Mouse (Mus musculus) left cerebral cortex, adult 18-20 months (tissue): Measurements from ENCODE around the gene Phc1. TPM values are rescaled to one million over a fixed set of nuclear protein-coding genes. Genes with fewer than 3 reads are reported as not detected.
A peak's percentile ranks its signal among the peaks of the same experiment; 100 is the strongest.

Experiments used
- DNase-seq, 2 experiments: peaks; one replicate each; pipeline ENCODE4 v3.0.0; 2021 to 2022; ENCODE audit warnings: low spot score in 2 of 2, mixed read lengths in 1 of 2
- total RNA-seq, 2 experiments: library from RNA; stranded (reverse); gene quantifications; 2 replicates each; pipeline ENCODE4 v1.2.3; 2021

The Phc1 gene
- total RNA-seq, 2 experiments from 2014 or later: 58.2 to 62.3 TPM

GRCm38 (mm10) chr6:122339648-122340341 lies 566 bp downstream of the Phc1 start:
- peak; percentile 74 to 82 for DNase-seq

- peak; percentile 66 to 79 for DNase-seq
Measured at GRCm38 (mm10) chr6:122339047-122339647, 1.2 kb downstream of the Phc1 start.

- DNase-seq: no peak
Measured at GRCm38 (mm10) chr6:122337546-122337945, 2.8 kb downstream of the Phc1 start.

- no peak for DNase-seq
Measured at GRCm38 (mm10) chr6:122334786-122335340, 5.5 kb downstream of the Phc1 start.

- no peak for DNase-seq
Measured at GRCm38 (mm10) chr6:122333081-122333612, 7.2 kb downstream of the Phc1 start.

GRCm38 (mm10) chr6:122325361-122325975 lies 14.9 kb downstream of the Phc1 start:
- DNase-seq: no peak

- no peak for DNase-seq
Measured at GRCm38 (mm10) chr6:122318726-122319125, 21.6 kb downstream of the Phc1 start.

GRCm38 (mm10) chr6:122310187-122310820 lies 30.1 kb downstream of the Phc1 start:
- no peak for DNase-seq

GRCm38 (mm10) chr6:122309446-122309960 lies 30.9 kb downstream of the Phc1 start:
- DNase-seq: no peak

GRCm38 (mm10) chr6:122308505-122309393 lies 31.6 kb downstream of the Phc1 start, which contains the start of gene M6pr:
Gene M6pr (plus strand): TSS chr6:122308720.
- DNase-seq: peak; percentile 95 to 96

- DNase-seq: no peak
Measured at GRCm38 (mm10) chr6:122308136-122308504, 32.2 kb downstream of the Phc1 start.

- no peak for DNase-seq
Measured at GRCm38 (mm10) chr6:122306707-122307106, 33.7 kb downstream of the Phc1 start.

GRCm38 (mm10) chr6:122304790-122305555 lies 35.4 kb downstream of the Phc1 start:
- no peak for DNase-seq

GRCm38 (mm10) chr6:122304355-122304754 lies 36.0 kb downstream of the Phc1 start:
- DNase-seq: peak; percentile 80 to 87

- DNase-seq: no peak
Measured at GRCm38 (mm10) chr6:122303526-122303925, 36.8 kb downstream of the Phc1 start.

- no peak for DNase-seq
Measured at GRCm38 (mm10) chr6:122302661-122303060, 37.7 kb downstream of the Phc1 start.

- no peak for DNase-seq
Measured at GRCm38 (mm10) chr6:122302121-122302520, 38.2 kb downstream of the Phc1 start.

GRCm38 (mm10) chr6:122299621-122300133 lies 40.7 kb downstream of the Phc1 start:
- no peak for DNase-seq

GRCm38 (mm10) chr6:122298223-122298609 lies 42.1 kb downstream of the Phc1 start:
- no peak for DNase-seq
